Mouse (Mus musculus) ES-E14 (cell line): ENCODE data around the gene Nt5dc1. TPM values are rescaled to one million over a fixed set of nuclear protein-coding genes. Genes with fewer than 3 reads are reported as not detected.

ENCODE experiments used
- DNase-seq: peaks from one replicate; pipeline ENCODE4 v3.0.0-alpha.2; 2013; ENCODE audit warnings: low read depth, low spot score
- H3K27ac ChIP-seq: 2 replicates; pipeline ENCODE4 v1.5.1; 2012; ENCODE audit warnings: low read depth, mild to moderate bottlenecking, low read length, moderate library complexity, mixed read lengths; ENCODE audit not compliant: poor library complexity, insufficient read depth, severe bottlenecking
- H3K36me3 ChIP-seq: 2 replicates; pipeline ENCODE4 v1.6.1; 2012; ENCODE audit warnings: mild to moderate bottlenecking, low read length, moderate library complexity, mixed read lengths; ENCODE audit not compliant: control insufficient read depth, poor library complexity, insufficient read depth, severe bottlenecking
- H3K4me1 ChIP-seq, 2 experiments: fragments of 150-350 bp in 1 of 2; sonication (generic) in 1 of 2; 2 replicates each; pipeline ENCODE4 v1.6.1; 2012; ENCODE audit warnings: low read length in 2 of 2, mild to moderate bottlenecking in 1 of 2, mixed read lengths in 1 of 2; ENCODE audit not compliant: control insufficient read depth in 2 of 2, insufficient read depth in 2 of 2, poor library complexity in 1 of 2
- H3K4me3 ChIP-seq, 2 experiments: fragments of 150-350 bp in 1 of 2; sonication (generic) in 1 of 2; 2 replicates each; pipeline ENCODE4 v1.5.1; 2012; ENCODE audit warnings: low read length in 2 of 2, low read depth in 1 of 2, mild to moderate bottlenecking in 1 of 2, mixed read lengths in 1 of 2; ENCODE audit not compliant: insufficient read depth in 1 of 2, poor library complexity in 1 of 2, severe bottlenecking in 1 of 2
- H3K9ac ChIP-seq: 2 replicates; pipeline ENCODE4 v1.6.1; 2012; ENCODE audit warnings: low read depth, mild to moderate bottlenecking, low read length, mixed read lengths; ENCODE audit not compliant: poor library complexity, insufficient read depth, severe bottlenecking
- H3K9me3 ChIP-seq: fragments of 150-350 bp; sonication (generic); 2 replicates; pipeline ENCODE4 v1.6.1; 2012; ENCODE audit warnings: low read depth, mild to moderate bottlenecking, low read length; ENCODE audit not compliant: control insufficient read depth, insufficient read depth
- CHD2 ChIP-seq: IDR thresholded peaks from 2 replicates; pipeline ENCODE4 v1.6.1; 2014; ENCODE audit warnings: mild to moderate bottlenecking, low read depth, low read length, inconsistent platforms
- HCFC1 ChIP-seq: IDR thresholded peaks from 2 replicates; pipeline ENCODE4 v1.6.1; 2012; ENCODE audit warnings: low read length, inconsistent platforms, borderline replicate concordance; ENCODE audit not compliant: insufficient read depth
- MAFK ChIP-seq: IDR thresholded peaks from 2 replicates; pipeline ENCODE4 v1.6.1; 2014; ENCODE audit warnings: mild to moderate bottlenecking, low read depth, low read length, inconsistent platforms; ENCODE audit not compliant: insufficient read depth
- ZC3H11A ChIP-seq: IDR thresholded peaks from 2 replicates; pipeline ENCODE4 v1.6.1; 2012; ENCODE audit warnings: low read depth, mild to moderate bottlenecking, inconsistent platforms, low read length, borderline replicate concordance
- ZNF384 ChIP-seq: IDR thresholded peaks from 2 replicates; pipeline ENCODE4 v1.6.1; 2012; ENCODE audit warnings: low read depth, low read length, inconsistent platforms
- in situ Hi-C, 2 experiments: fragments of 600-800 bp; cut with MboI; formaldehyde crosslinking; loops; one replicate each; pipeline ENCODE4 v1.15.1; 2025; ENCODE audit warnings: low sequenced_read_pairs in 2 of 2, inconsistent platforms in 1 of 2; ENCODE audit not compliant: unreplicated experiment in 2 of 2
- total RNA-seq: library from RNA; depleted of rRNA; stranded (reverse); fragments of 300-350 nt; gene quantifications from 2 replicates; pipeline ENCODE4 v1.2.3, GENCODE M21; 2012; rRNA removed

Nt5dc1 gene
- total RNA-seq, 1 experiment, result 8.3 TPM

DNA sequence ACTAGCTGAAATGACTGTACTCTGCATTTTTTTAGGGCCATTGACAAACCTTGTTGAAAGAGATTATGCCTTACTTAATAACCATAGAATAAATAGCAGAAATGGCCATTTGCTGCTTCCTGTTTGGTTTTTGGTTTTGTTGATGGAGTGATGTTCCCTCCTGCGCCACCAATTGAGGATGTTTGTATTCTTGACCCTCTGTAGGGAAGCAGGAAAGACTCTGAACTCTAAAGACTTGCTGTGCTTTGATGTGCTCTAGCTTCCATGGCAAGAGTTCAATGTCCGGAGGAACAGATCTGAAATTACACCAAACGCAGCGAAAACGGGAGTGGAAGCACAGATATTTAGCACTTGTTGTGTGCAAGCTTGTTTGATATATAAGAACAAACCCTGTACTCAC is 173.6 kb downstream of the Nt5dc1 start:
- no peak overlapping the region for H3K9ac ChIP-seq
- no peaks in the 10 kb centered on the region for H3K9me3 ChIP-seq
- H3K4me3 ChIP-seq, result no peak overlapping the region
- H3K27ac ChIP-seq, result no peak overlapping the region
- in situ Hi-C loops, result no loop called here
- peaks cover 4 to 9% of the 10 kb centered on the region in 2 experiments; a peak in 3 of 4 replicates for H3K4me1 ChIP-seq
- DNase-seq, result no peak
- H3K36me3 ChIP-seq, result no peaks in the 10 kb centered on the region
- TF ChIP-seq HCFC1 (no peak), ZC3H11A (no peak), CHD2 (no peak), MAFK (no peak), ZNF384 (no peak)

DNA sequence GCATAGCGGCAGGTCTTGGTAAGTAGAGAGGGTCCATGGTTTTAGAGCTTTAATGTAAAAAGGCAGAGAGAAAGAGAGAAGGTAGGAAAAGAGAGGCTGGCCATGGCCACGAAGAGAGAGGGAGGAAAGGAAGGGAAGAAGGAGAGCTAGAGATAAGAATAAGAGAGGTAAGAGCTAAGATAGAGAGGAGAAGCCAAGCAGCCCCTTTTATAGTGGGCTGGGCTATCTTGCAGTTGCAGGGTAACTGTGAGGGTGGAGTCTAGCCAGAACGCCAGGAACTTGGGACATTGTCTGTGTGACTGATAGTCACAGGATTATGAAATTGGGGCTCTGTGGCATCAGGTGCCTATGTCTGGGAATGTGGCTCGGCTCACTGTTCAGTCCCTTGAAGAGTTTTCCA is 179.8 kb downstream of the Nt5dc1 start:
- no peak for TF ChIP-seq MAFK
- TF ChIP-seq ZNF384, result no peak
- Histone ChIP-seq H3K27ac (no peak overlapping the region), H3K9me3 (no peaks in the 10 kb centered on the region), H3K9ac (peak overlapping the region; percentile 73; the same call in 1 of the 2 replicates), H3K4me3 (peak overlapping the region; percentile 4 to 34; a peak in 3 of 4 replicates), H3K4me1 (peaks cover 16% of the 10 kb centered on the region in 2 experiments), H3K36me3 (no peaks in the 10 kb centered on the region)
- no peak for DNase-seq
- in situ Hi-C loops, result no loop called here

Other genes with a start within 250 kb of the Nt5dc1 start
- 118 and 165 TPM in 2 replicates for gene Dse, start 210.8 kb downstream of the Nt5dc1 start, total RNA-seq
- 14.0 and 20.9 TPM in 2 replicates for gene Tspyl1, start 136.4 kb downstream of the Nt5dc1 start, total RNA-seq
- gene Tspyl4, start 121.1 kb downstream of the Nt5dc1 start, total RNA-seq, result 4.3 and 4.8 TPM in 2 replicates
- gene Col10a1, start 28.6 kb downstream of the Nt5dc1 start, total RNA-seq, result 0.09 and 0.21 TPM in 2 replicates
- 0.85 and 1.7 TPM in 2 replicates for gene Frk, start 64.8 kb upstream of the Nt5dc1 start, total RNA-seq